Mouse (Mus musculus) CH12.LX (cell line): ENCODE measurements around the gene Zgrf1. TPM values are rescaled to one million over a fixed set of nuclear protein-coding genes. Genes with fewer than 3 reads are reported as not detected.

ENCODE experiments used
- DNase-seq: peaks from one replicate; pipeline ENCODE4 v3.0.0-alpha.2; 2013; ENCODE audit errors: extremely low read depth
- H3K27ac ChIP-seq: 2 replicates; pipeline ENCODE4 v1.5.1; 2012; ENCODE audit warnings: low read depth, mild to moderate bottlenecking, control low read depth, moderate library complexity; ENCODE audit not compliant: insufficient read depth
- H3K27me3 ChIP-seq: replicated peaks from 2 replicates; pipeline ENCODE3; 2012; ENCODE audit warnings: inconsistent platforms
- H3K36me3 ChIP-seq, 2 experiments: replicated peaks in 1 of 2; 2 replicates each; pipeline versions ENCODE3 to v1.6.1; 2012; ENCODE audit warnings: inconsistent platforms in 1 of 2, low read length in 1 of 2, mild to moderate bottlenecking in 1 of 2, mixed read lengths in 1 of 2, moderate library complexity in 1 of 2; ENCODE audit not compliant: control insufficient read depth in 1 of 2, insufficient read depth in 1 of 2
- H3K4me1 ChIP-seq, 2 experiments: 2 replicates each; pipeline ENCODE4 v1.6.1; 2012; ENCODE audit warnings: inconsistent platforms in 1 of 2, moderate library complexity in 1 of 2; ENCODE audit not compliant: insufficient read depth in 2 of 2, control insufficient read depth in 1 of 2
- H3K4me2 ChIP-seq: 2 replicates; pipeline ENCODE4 v1.6.1; 2012; ENCODE audit warnings: low read depth, mild to moderate bottlenecking, control low read depth; ENCODE audit not compliant: poor library complexity, insufficient read depth, severe bottlenecking
- H3K4me3 ChIP-seq, 3 experiments: fragments of 150-350 bp in 1 of 3; sonication (generic) in 1 of 3; replicated peaks in 1 of 3; 2 replicates each; pipeline versions ENCODE3 to v1.5.1; 2011 to 2012; ENCODE audit warnings: low read depth in 2 of 3, low read length in 2 of 3, mild to moderate bottlenecking in 2 of 3, moderate library complexity in 2 of 3, control low read depth in 1 of 3, improper control_type of control experiment in 1 of 3, inconsistent platforms in 1 of 3, mixed read lengths in 1 of 3; ENCODE audit not compliant: poor library complexity in 1 of 3
- H3K79me2 ChIP-seq: replicated peaks from 2 replicates; pipeline ENCODE4 v1.6.1; 2012; ENCODE audit warnings: mild to moderate bottlenecking, moderate library complexity; ENCODE audit not compliant: control insufficient read depth, poor library complexity, insufficient read depth, severe bottlenecking; ENCODE audit errors: extremely low read depth
- H3K9ac ChIP-seq: 2 replicates; pipeline ENCODE4 v1.6.1; 2012; ENCODE audit warnings: low read depth, mild to moderate bottlenecking, control low read depth, moderate library complexity; ENCODE audit not compliant: insufficient read depth
- H3K9me3 ChIP-seq: replicated peaks from 2 replicates; pipeline ENCODE3; 2012; ENCODE audit warnings: low read length, inconsistent platforms, mixed read lengths
- CTCF ChIP-seq, 2 experiments: IDR thresholded peaks in 1 of 2; conservative IDR thresholded peaks in 1 of 2; 2 replicates each; pipeline ENCODE4 v1.5.1; 2011 to 2012; ENCODE audit warnings: low read depth in 2 of 2, low read length in 2 of 2, improper control_type of control experiment in 1 of 2, inconsistent platforms in 1 of 2, mild to moderate bottlenecking in 1 of 2, moderate library complexity in 1 of 2
- ELF1 ChIP-seq: IDR thresholded peaks from 2 replicates; pipeline ENCODE4 v1.6.1; 2014; ENCODE audit warnings: low read depth, mild to moderate bottlenecking, inconsistent platforms, low read length, improper control_type of control experiment
- EP300 ChIP-seq: IDR thresholded peaks from 2 replicates; pipeline ENCODE4 v1.6.1; 2011; ENCODE audit warnings: low read length, improper control_type of control experiment
- GABPA ChIP-seq: IDR thresholded peaks from 2 replicates; pipeline ENCODE4 v1.6.1; 2012; ENCODE audit warnings: low read depth, low read length, improper control_type of control experiment, inconsistent platforms; ENCODE audit not compliant: insufficient replicate concordance
- HCFC1 ChIP-seq: IDR thresholded peaks from 2 replicates; pipeline ENCODE4 v1.6.1; 2012; ENCODE audit warnings: low read depth, mild to moderate bottlenecking, inconsistent platforms, low read length, improper control_type of control experiment
- IRF4 ChIP-seq: IDR thresholded peaks from 2 replicates; pipeline ENCODE4 v1.6.1; 2014; ENCODE audit warnings: low read depth, mild to moderate bottlenecking, inconsistent platforms, low read length, improper control_type of control experiment
- KAT2A ChIP-seq: IDR thresholded peaks from 2 replicates; pipeline ENCODE4 v1.6.1; 2012; ENCODE audit warnings: low read length, improper control_type of control experiment, inconsistent platforms; ENCODE audit not compliant: insufficient replicate concordance
- MAFK ChIP-seq: IDR thresholded peaks from 2 replicates; pipeline ENCODE4 v1.6.1; 2011; ENCODE audit warnings: low read length, improper control_type of control experiment; ENCODE audit not compliant: insufficient replicate concordance
- MAX ChIP-seq: IDR thresholded peaks from 2 replicates; pipeline ENCODE4 v1.6.1; 2011; ENCODE audit warnings: low read length, improper control_type of control experiment
- MAZ ChIP-seq: IDR thresholded peaks from 2 replicates; pipeline ENCODE4 v1.6.1; 2012; ENCODE audit warnings: low read depth, mild to moderate bottlenecking, inconsistent platforms, low read length, improper control_type of control experiment, moderate library complexity
- MEF2A ChIP-seq: IDR thresholded peaks from 2 replicates; pipeline ENCODE4 v1.6.1; 2014; ENCODE audit warnings: low read depth, mild to moderate bottlenecking, inconsistent platforms, low read length, improper control_type of control experiment, borderline replicate concordance
- MYC ChIP-seq: IDR thresholded peaks from 2 replicates; pipeline ENCODE4 v1.6.1; 2011; ENCODE audit warnings: low read depth, mild to moderate bottlenecking, improper control_type of control experiment, low read length
- POLR2A ChIP-seq: IDR thresholded peaks from 2 replicates; pipeline ENCODE4 v1.6.1; 2011; ENCODE audit warnings: low read depth, mild to moderate bottlenecking, improper control_type of control experiment, low read length
- RAD21 ChIP-seq: IDR thresholded peaks from 2 replicates; pipeline ENCODE4 v1.6.1; 2011; ENCODE audit warnings: low read depth, mild to moderate bottlenecking, low read length, improper control_type of control experiment, moderate library complexity
- SIN3A ChIP-seq: IDR thresholded peaks from 2 replicates; pipeline ENCODE4 v1.6.1; 2012; ENCODE audit warnings: low read length, improper control_type of control experiment, inconsistent platforms
- SMC3 ChIP-seq: IDR thresholded peaks from 2 replicates; pipeline ENCODE4 v1.6.1; 2011; ENCODE audit warnings: low read depth, low read length, improper control_type of control experiment
- TBP ChIP-seq: conservative IDR thresholded peaks from 2 replicates; pipeline ENCODE4 v1.6.1; 2011; ENCODE audit warnings: low read depth, low read length, improper control_type of control experiment
- TCF12 ChIP-seq: IDR thresholded peaks from 2 replicates; pipeline ENCODE4 v1.6.1; 2014; ENCODE audit warnings: low read depth, mild to moderate bottlenecking, inconsistent platforms, low read length, improper control_type of control experiment
- UBTF ChIP-seq: IDR thresholded peaks from 2 replicates; pipeline ENCODE4 v1.6.1; 2012; ENCODE audit warnings: low read depth, mild to moderate bottlenecking, inconsistent platforms, low read length, improper control_type of control experiment, moderate library complexity
- ZC3H11A ChIP-seq: IDR thresholded peaks from 2 replicates; pipeline ENCODE4 v1.6.1; 2012; ENCODE audit warnings: low read depth, mild to moderate bottlenecking, inconsistent platforms, low read length, improper control_type of control experiment
- ZKSCAN1 ChIP-seq: IDR thresholded peaks from 2 replicates; pipeline ENCODE4 v1.6.1; 2012; ENCODE audit warnings: low read depth, inconsistent platforms, low read length, improper control_type of control experiment, borderline replicate concordance
- dilution Hi-C: fragments of 300-500 bp; cut with MboI; formaldehyde crosslinking; loops from 2 replicates; pipeline ENCODE4 v1.14.3; 2020; ENCODE audit warnings: low sequenced_read_pairs; ENCODE audit not compliant: extremely low pct_unique_long_range_greater_than_20kb, extremely low pct_ligation_motif_present
- in situ Hi-C: fragments of 300-500 bp; cut with MboI; formaldehyde crosslinking; loops from 3 replicates; pipeline ENCODE4 v1.14.3; 2019; ENCODE audit warnings: low sequenced_read_pairs, low pct_ligation_motif_present, low pct_unique_long_range_greater_than_20kb, mixed read lengths
- polyA plus RNA-seq: library from polyadenylated mRNA; unstranded; fragments of >175 nt; gene quantifications from 2 replicates; pipeline ENCODE4 v1.2.1, GENCODE M21; 2012; ENCODE audit warnings: low read depth; ENCODE audit not compliant: insufficient read length
- total RNA-seq, 2 experiments: library from RNA; depleted of rRNA; stranded (reverse); fragments of 300-350 nt in 1 of 2; fragments of >200 nt in 1 of 2; gene quantifications; 2 replicates each; pipeline ENCODE4 v1.2.3; 2012 to 2014

Gene Zgrf1
- total and polyA plus RNA-seq, 3 experiments: 7.0 to 10.2 (median 10.1) TPM

DNA sequence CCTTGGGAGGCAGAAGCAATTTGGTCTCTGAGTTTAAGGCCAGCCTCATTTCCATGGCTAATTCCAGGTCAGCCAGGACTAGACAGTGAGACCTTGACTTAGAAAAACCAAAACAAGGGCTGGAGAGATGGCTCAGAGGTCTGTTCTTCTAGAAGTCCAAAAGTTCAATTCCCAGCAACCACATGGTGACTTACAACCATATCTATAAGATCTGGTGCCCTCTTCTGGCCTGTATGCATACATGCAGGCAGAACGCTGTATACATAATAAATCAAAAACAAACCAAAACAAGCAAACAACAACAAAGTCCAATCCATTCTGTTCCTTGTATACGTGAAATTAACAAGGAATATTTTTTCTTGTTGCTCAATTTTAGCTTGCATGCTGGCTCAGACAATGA lies 54.8 kb downstream of the Zgrf1 start:
- Histone ChIP-seq H3K36me3 (peaks cover 26 to 67% of the 10 kb centered on the region in 2 experiments), H3K27me3 (no peaks in the 10 kb centered on the region), H3K27ac (no peak overlapping the region), H3K4me2 (no peak overlapping the region), H3K79me2 (no peaks in the 10 kb centered on the region), H3K9me3 (no peaks in the 10 kb centered on the region), H3K9ac (no peak overlapping the region), H3K4me1 (no peaks in the 10 kb centered on the region), H3K4me3 (no peak overlapping the region)
- TF ChIP-seq MEF2A (no peak), CTCF (conservative IDR thresholded peaks at IDR 0.05 in 1 of 2, IDR thresholded peaks at IDR 0.05 in 1 of 2; ENCODE audit: low read depth in 2 of 2, low read length in 2 of 2) (peak in 1 of 2 experiments; percentile 50; a peak in 2 of 4 replicates), POLR2A (no peak), KAT2A (no peak), SIN3A (no peak), MAFK (no peak), IRF4 (no peak), SMC3 (peak; percentile 19; the same call in 1 of the 2 replicates), GABPA (no peak), MYC (peak; percentile 67; the same call in 1 of the 2 replicates), EP300 (no peak), ZKSCAN1 (no peak), RAD21 (peak; percentile 21), HCFC1 (no peak), TBP (no peak), ELF1 (no peak), MAZ (no peak)
- in situ Hi-C loops (loop anchor here (25.0 kb wide), 1 partner anchor 329 kb away; no protein-coding TSS in a partner anchor), dilution Hi-C loops (no loop called here)
- peak; percentile 8 for DNase-seq

DNA sequence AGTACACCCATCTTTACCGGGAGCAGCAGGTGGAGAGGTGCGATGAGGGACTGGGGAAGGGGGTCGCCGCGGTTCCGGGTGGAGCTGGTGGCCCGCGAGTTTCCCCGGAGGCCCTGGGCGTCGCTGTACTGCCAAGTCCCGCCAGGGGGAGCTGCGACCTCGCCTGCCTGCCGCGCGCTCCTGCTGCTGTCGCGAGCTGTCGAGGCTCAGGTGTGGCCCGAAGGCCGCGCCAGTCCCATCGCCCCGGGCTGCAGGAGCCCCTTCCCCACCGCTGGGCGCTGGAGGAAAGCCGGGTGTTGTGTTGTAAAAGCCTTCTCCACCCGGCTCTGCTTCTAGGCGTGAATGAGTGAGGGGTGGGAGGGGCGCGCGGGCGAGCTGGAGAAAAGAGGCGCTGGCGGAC lies 72.0 kb downstream of the Zgrf1 start:
- DNase-seq: peak; percentile 45
- H3K9ac ChIP-seq: no peak overlapping the region
- no peaks in the 10 kb centered on the region for H3K79me2 ChIP-seq
- in situ Hi-C loops (loop anchor here (25.0 kb wide), 1 partner anchor 112 kb away; no protein-coding TSS in a partner anchor), dilution Hi-C loops (no loop called here)
- H3K4me1 ChIP-seq: no peaks in the 10 kb centered on the region
- H3K27ac ChIP-seq: no peak overlapping the region
- no peaks in the 10 kb centered on the region for H3K27me3 ChIP-seq
- H3K4me2 ChIP-seq: peak overlapping the region; percentile 29; the same call in 1 of the 2 replicates
- no peaks in the 10 kb centered on the region for H3K36me3 ChIP-seq
- no peaks in the 10 kb centered on the region for H3K9me3 ChIP-seq
- H3K4me3 ChIP-seq: no peak overlapping the region
- TF ChIP-seq SMC3 (peak; percentile 86), UBTF (peak; percentile 49; the same call in 1 of the 2 replicates), TCF12 (0 out of 2 replicates have a peak, but pooled peaks have one; percentile 26), ZKSCAN1 (no peak), MAX (peak; percentile 58; the same call in 1 of the 2 replicates), RAD21 (peak; percentile 73), CTCF (conservative IDR thresholded peaks at IDR 0.05 in 1 of 2, IDR thresholded peaks at IDR 0.05 in 1 of 2; ENCODE audit: low read depth in 2 of 2, low read length in 2 of 2) (peak; percentile 27 to 88; a peak in 2 of 4 replicates), ELF1 (peak; percentile 68), ZC3H11A (peak; percentile 26), MAFK (no peak)
- TF ChIP-seq, all 38 proteins: peak for 8
